In the genomic region with DNA sequence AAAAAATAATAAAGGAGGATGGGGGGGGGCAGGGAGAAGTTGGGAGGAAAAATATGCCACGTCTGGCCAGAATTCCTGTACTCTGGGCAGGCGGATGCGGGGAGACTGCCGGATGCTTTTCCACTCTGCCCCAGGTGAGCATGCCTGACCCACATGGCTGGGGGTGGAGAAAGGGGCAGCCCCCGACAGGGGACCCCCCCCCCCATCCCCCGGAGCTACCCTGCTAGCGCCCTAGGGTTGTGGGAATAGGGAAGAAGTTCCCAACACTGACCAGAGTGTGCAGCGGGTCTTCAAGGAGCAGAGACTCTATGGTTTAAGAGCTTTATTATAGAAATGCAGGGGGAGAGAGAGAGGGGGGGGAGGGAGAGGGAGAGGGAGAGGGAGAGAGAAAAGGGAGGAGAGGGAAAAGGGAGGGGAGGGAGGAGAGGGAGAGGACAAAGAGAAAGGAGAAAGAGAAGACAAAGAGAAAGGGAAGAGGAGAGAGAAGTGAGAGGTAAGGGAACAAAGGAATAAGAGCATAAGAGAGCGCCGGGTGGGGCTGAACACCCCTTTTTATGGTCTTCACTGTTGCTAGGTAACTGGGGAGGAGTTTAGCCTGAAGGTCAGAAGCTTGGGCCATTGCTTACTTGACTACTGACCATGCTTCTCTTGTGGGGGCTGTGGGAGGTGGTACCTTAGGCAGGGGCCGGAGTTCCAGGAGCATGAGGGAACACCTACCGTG, we compare ENCODE assay signal across 7 mouse cellular contexts.
DNase-seq lines count a peak whose midpoint lies in the region; ATAC-seq and TF ChIP-seq lines count a peak whose summit lies in the region.
"Not testable (repeated sequence)": the region's sequence is repeated elsewhere in the genome, so short reads cannot be mapped to it uniquely, and the experiment has no call there.

No protein-coding gene starts in this region.

- 0 out of 2 replicates have a peak overlapping the region, but pooled peaks have one; percentile 2 for H3K27ac ChIP-seq in forebrain, embryonic 12.5 days
- peak overlapping the region; percentile 66 for H3K27ac ChIP-seq in hindbrain, embryonic 10.5 days
- not testable (repeated sequence) for H3K27ac ChIP-seq in hindbrain, embryonic 16.5 days (ENCODE audit: low read depth, low read length); kidney, postnatal 0 days; midbrain, embryonic 11.5 days (ENCODE audit: low read depth, low read length); midbrain, postnatal 0 days (ENCODE audit: low read depth, low read length)

- TF ChIP-seq CTCF in kidney, postnatal 0 days (IDR thresholded peaks at IDR 0.05; ENCODE audit: low read depth); midbrain, postnatal 0 days (IDR thresholded peaks at IDR 0.05): not testable (repeated sequence)

- ATAC-seq in forebrain, embryonic 12.5 days (ENCODE audit: low FRiP score); kidney, postnatal 0 days (replicated peaks; ENCODE audit: low FRiP score, low read depth): not testable (repeated sequence)
- peak; percentile 37; the same call in 1 of the 2 replicates for ATAC-seq in hindbrain, embryonic 16.5 days
- ATAC-seq in midbrain, embryonic 11.5 days (ENCODE audit: low FRiP score) = peak; percentile 70
- ATAC-seq in midbrain, postnatal 0 days (ENCODE audit: low FRiP score) = peak; percentile 8; the same call in 1 of the 2 replicates

- not testable (repeated sequence) for H3K9me3 ChIP-seq in forebrain, embryonic 12.5 days; hindbrain, embryonic 10.5 days; hindbrain, embryonic 16.5 days (ENCODE audit: control insufficient read depth, low read length); kidney, postnatal 0 days (replicated peaks; ENCODE audit: low read length); midbrain, embryonic 11.5 days (ENCODE audit: control insufficient read depth, low read length); midbrain, postnatal 0 days (ENCODE audit: low read length)

- peaks cover 29% of the 10 kb centered on the region for H3K4me1 ChIP-seq in forebrain, embryonic 12.5 days
- peaks cover 23% of the 10 kb centered on the region for H3K4me1 ChIP-seq in hindbrain, embryonic 10.5 days (replicated peaks)
- not testable (repeated sequence) for H3K4me1 ChIP-seq in hindbrain, embryonic 16.5 days (ENCODE audit: control insufficient read depth, insufficient read depth, low read depth, low read length); kidney, postnatal 0 days (replicated peaks; ENCODE audit: insufficient read depth, low read length); midbrain, embryonic 11.5 days (ENCODE audit: control insufficient read depth, insufficient read depth, low read length); midbrain, postnatal 0 days (ENCODE audit: insufficient read depth, low read length)

- not testable (repeated sequence) for H3K27me3 ChIP-seq in forebrain, embryonic 12.5 days; hindbrain, embryonic 10.5 days (ENCODE audit: insufficient read depth, poor library complexity, severe bottlenecking); hindbrain, embryonic 16.5 days (replicated peaks; ENCODE audit: control insufficient read depth, insufficient read depth, low read length); kidney, postnatal 0 days (ENCODE audit: insufficient read depth, low read length); midbrain, embryonic 11.5 days (ENCODE audit: control insufficient read depth, insufficient read depth, low read length); midbrain, postnatal 0 days (ENCODE audit: insufficient read depth, low read length)

- DNase-seq in R1 (ENCODE audit: low read depth, low spot score) = peak; percentile 55
- DNase-seq in hindbrain, embryonic 10.5 days (ENCODE audit: low spot score); kidney, postnatal 0 days (ENCODE audit: low spot score); midbrain, embryonic 11.5 days (ENCODE audit: low spot score, missing footprints); midbrain, postnatal 0 days (ENCODE audit: low spot score): not testable (repeated sequence)

- 54% methylated on average over 12 of the region's 12 CpGs for WGBS in forebrain, embryonic 12.5 days
- WGBS in hindbrain, embryonic 10.5 days = 55% methylated on average over 12 of the region's 12 CpGs
- WGBS in hindbrain, embryonic 16.5 days = 44% methylated on average over 12 of the region's 12 CpGs
- 28% methylated on average over 12 of the region's 12 CpGs for WGBS in kidney, postnatal 0 days
- 57% methylated on average over 12 of the region's 12 CpGs for WGBS in midbrain, embryonic 11.5 days
- 58% methylated on average over 12 of the region's 12 CpGs for WGBS in midbrain, postnatal 0 days

- H3K36me3 ChIP-seq in forebrain, embryonic 12.5 days (replicated peaks); hindbrain, embryonic 10.5 days; hindbrain, embryonic 16.5 days (ENCODE audit: control insufficient read depth, insufficient read depth, low read length); kidney, postnatal 0 days (ENCODE audit: insufficient read depth, low read length); midbrain, embryonic 11.5 days (ENCODE audit: control insufficient read depth, insufficient read depth, low read length); midbrain, postnatal 0 days (ENCODE audit: insufficient read depth, low read length): not testable (repeated sequence)

- H3K4me3 ChIP-seq in forebrain, embryonic 12.5 days (replicated peaks); hindbrain, embryonic 10.5 days; hindbrain, embryonic 16.5 days (ENCODE audit: low read length); kidney, postnatal 0 days (replicated peaks; ENCODE audit: low read depth, low read length); midbrain, embryonic 11.5 days (ENCODE audit: low read depth, low read length); midbrain, postnatal 0 days (ENCODE audit: low read depth, low read length): not testable (repeated sequence)

- not testable (repeated sequence) for H3K9ac ChIP-seq in forebrain, embryonic 12.5 days; hindbrain, embryonic 16.5 days (ENCODE audit: low read depth, low read length); kidney, postnatal 0 days (ENCODE audit: low read depth, low read length); midbrain, embryonic 11.5 days (ENCODE audit: low read length); midbrain, postnatal 0 days (replicated peaks; ENCODE audit: low read length, poor library complexity, severe bottlenecking)

- not testable (repeated sequence) for H3K4me2 ChIP-seq in forebrain, embryonic 12.5 days; hindbrain, embryonic 16.5 days (ENCODE audit: low read length); midbrain, embryonic 11.5 days; midbrain, postnatal 0 days (ENCODE audit: low read depth, low read length, poor library complexity, severe bottlenecking)
- H3K4me2 ChIP-seq in kidney, postnatal 0 days (ENCODE audit: low read length) = peak overlapping the region; percentile 15; the same call in 1 of the 2 replicates
